Mouse (Mus musculus) WW6 (cell line): Measurements from ENCODE around the gene Stra6.

Experiments used
- DNase-seq: peaks from one replicate; pipeline ENCODE4 v3.0.0-alpha.2; 2013; ENCODE audit warnings: low read depth, low spot score

The Stra6 gene

DNA sequence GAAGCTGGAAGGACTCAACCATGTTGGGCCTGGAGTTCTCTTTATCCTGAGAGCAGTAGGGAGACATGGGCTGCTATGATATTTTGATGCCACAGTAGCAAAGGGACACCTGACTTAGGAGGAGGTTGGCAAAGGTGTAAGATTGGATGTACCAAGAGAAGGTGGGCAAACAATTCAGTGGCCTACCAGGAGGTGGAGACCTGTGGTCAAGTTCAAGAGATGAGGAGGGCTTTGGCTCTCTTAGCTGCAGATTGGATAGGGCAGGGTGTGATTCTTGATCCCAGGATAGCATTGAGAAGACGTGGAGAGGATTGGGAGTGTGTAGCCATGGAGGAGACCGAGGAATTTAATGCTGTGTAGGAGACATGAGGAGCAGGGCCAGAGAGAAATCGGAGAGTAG lies 30.2 kb downstream of the Stra6 start:
- no peak for DNase-seq

DNA sequence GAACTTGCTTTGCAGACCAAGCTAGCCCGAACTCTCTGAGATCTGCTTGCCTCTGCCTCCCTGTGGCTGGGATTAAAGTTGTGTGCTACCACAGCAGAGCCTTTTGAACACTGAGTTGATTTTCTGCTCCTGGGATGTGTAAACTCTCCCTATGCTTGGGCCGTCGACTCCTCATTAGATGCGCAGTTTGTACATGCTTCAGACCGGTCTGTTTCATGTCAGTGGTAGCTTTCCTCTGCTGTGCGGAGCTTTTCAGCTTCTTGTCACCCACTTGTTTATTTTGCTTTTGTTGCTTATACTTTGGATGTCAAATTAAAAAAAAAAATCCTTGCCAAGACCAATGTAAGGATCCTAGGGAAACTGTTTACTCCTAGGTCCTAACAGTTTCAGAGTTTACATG lies 32.4 kb downstream of the Stra6 start:
- DNase-seq: no peak

DNA sequence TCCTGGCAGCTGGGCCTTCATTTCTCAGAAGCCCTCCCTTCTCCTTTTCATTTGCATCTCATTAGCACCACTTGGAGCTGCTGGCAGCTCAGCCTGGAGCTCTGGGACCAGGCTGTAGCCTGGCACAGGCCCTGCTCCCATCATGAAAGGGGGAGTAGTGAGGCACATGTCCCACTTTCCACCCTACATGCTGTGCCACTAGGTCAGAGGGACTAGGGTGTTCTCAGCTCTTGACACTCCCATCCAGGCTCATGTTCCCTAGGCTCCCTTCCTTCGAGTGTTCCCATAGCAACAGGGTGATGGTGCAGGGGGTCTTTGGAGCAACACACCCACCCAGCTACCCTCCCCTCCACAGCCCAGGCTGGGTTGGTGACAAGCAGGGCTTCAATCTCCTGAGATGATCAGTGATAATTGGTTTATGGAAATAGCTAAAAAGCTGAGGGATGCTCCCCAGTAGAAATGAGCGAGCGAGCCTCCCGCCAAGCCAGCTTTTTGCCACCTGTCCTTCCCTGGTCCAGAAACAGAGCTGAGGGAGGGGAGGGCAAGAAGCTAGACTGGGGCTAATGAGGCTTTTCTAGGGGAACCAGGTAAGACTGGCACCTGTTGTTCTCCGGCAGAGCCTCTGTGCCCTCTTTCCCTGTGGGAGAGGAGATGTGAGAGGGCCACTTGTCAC lies 33.2 kb downstream of the Stra6 start:
- DNase-seq: no peak

DNA sequence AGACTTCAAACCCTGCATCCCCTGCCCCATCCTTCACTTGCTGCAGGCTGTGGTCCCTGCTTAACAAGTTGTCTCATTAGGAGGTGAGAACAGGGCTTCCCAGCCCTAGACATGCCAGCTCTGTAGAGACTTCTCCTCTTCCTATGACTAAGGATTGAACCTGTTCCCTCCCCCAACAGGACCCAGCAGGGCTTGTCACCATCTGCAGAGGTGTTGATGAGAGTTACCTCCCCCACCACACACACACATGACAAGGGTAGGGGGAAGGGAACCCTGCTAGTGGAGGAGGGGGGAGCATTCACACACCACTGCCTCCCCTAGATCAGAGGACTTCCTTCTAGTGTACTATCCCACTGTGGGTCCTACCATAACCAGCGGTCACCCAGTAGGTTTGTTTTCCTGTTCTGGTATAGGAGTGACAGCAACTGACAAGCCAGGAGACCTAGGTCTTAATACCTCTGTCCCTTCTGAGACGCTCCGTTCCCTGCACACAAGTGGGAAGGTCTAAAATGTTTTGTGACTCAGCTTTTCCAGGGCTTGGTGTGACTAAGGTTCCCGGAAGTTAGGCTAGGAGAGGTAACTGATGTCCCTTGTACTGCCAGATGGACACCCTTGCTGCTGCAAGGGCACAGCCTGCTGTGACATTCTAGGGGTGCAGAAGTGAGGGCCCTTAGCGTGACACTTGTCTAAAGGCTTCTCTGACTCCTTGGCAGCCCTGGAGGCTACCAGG lies 36.4 kb downstream of the Stra6 start:
- no peak for DNase-seq

DNA sequence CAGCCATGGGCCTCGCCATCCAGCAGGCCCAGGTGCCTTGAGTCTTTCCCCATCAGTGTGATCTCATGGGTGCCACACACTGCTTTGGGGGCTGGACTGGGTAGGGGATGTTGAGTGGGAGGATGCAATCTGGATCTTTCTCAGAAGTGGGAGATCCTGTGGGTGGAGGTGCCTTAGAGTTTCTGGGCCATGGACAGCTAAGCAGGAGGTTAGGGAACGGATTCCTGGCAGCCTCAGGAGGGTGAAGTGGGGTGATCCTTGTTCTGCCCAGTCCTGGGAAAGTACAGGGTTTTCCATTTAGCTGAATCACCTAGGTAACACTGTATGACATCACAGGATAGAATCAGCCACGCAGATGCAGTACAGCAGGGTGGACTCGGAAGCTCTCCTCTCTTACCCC lies 38.4 kb downstream of the Stra6 start:
- DNase-seq: no peak

DNA sequence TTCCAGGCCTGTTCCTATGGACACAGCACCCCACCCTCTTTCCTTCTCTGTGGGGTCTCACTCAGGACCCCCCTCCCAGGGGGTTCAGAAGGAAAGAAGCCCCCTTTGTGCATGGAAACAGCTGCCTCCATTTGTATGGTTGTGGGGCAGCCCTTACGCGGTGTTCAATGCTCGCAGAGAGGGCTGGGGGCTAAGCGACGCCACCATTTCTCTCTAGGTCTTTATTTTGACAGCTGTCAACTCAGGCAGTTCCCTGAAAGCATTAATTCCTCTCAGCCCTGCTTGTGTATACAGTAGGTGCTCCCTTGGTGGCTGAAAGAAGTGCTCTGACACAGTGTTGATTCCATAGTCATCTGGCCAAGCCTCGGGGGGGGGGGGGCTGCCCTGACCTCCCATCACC lies 40.1 kb downstream of the Stra6 start:
- DNase-seq: no peak

DNA sequence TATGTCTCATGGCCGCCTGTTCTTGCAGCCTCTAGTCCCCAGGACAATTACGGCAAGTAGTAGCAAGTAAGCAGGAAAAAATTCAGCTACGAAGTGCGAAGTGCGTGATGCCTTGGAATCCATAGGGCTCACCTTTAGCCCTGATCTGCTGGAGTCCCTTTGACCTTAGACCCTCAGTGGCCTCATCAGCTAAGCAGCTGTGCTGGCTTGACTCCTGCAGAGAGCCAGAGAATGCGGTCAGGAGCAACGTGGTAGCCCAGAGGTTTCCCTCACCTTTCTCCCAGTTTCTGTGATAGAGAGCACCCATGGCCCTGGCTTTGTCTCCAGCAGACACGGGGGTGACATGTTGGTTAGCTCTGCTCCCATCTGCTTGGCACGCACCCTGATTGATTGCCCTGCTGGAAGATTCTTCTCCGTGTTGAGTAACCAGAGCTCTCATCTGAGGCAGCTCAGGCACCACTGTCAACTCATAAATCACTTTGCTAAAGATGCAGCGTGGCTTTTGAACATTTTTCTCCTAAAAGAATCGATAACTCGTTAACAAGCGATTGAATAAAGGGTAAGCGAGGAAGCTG lies 42.1 kb downstream of the Stra6 start:
- no peak for DNase-seq

DNA sequence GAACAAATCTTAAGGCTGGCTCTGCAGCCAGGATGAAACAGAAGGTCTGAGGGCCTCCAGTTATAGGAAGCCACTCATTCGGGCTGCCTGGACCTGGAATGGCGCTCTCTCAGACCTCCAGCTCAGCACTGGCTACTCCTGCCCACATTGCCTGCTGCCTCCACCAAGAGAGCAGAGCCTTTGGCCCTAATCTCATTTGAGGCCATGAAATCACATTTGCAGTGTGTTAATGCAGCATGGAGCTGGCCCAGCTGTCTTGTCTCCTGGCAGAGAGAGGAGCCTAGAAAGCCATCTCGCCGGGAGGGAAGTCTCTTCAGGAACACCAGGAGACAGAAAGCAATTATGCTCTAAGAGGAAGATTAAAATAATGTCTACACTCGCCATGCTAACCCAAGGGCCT lies 43.9 kb downstream of the Stra6 start:
- no peak for DNase-seq

DNA sequence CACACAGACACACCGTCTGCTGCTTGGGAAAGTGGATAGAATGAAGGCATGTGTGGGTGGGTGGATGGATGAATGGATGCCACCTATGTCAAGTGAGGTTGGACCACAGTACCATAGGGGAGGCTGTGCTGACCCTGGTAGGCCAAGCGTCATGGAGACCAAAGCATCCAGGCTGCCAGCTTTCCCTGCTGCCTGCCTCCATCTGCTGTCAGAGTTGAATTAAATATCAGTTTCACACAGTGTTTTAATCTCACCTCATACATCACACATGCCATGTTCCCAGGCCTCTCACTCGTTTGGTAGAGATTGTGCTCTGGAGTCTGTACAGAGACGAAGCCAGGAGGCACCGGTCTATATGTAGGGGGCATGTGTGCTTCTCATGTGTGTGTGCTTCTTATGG lies 47.2 kb downstream of the Stra6 start:
- DNase-seq: no peak

DNA sequence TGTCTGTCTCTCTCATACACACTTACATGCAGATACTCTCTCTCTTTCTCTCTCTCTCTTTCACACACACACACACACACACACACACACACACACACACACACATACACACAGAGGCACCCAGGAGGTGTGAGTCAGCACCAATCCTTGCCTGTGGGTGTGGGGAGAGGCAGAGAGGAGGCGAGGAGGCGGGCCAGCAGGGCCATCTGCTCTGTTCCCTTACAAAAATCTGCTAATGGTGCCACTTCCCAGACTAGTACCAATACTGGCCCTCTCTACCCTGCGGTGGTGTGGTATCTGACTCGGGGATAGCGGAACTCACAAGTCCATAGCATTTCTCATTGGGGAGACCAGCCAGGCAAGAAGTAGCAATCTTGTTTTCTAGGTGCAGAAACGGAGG lies 47.8 kb downstream of the Stra6 start:
- DNase-seq: no peak

DNA sequence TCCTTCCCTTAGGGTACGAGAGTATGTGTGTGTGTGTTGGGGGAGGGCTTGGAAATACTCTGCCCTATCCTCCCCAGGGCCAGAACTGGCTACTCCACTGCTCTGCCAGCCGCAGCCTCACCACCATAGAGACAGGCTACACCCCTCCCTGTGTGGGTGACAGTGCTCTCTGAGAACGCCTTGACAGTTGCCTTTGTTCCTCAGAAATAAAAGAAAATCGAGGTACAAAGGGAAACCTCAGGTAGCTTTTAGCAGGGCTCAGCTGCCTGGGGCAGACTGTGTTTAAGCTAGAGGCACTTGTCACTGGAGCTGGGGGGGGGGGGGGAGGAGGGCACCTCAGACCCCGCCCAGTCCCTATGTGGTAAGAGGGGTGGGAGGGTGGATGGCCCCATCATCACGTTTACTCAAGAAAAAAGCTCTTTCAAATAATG lies 48.7 kb downstream of the Stra6 start:
- DNase-seq: no peak

DNA sequence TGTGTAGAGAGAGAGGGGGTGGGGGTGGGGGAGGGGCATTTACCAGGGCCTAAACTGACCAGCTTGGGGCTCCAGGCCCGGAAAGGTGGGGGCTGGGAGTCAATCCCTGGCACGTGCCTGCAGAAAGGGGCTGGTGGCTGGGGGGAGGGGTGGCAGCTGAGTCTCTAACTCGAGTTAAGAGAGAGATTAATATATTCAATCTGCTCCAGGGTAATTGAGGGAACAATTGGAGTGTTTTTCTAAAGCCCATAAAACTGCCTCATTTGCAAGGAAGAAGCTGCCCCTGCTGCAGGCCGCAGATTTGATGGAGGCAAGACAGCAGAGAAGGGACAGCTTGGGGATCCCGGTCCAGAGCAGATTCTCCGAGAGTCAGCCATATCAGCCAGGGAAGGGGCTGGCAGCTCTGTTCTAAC lies 49.3 kb downstream of the Stra6 start:
- no peak for DNase-seq

DNA sequence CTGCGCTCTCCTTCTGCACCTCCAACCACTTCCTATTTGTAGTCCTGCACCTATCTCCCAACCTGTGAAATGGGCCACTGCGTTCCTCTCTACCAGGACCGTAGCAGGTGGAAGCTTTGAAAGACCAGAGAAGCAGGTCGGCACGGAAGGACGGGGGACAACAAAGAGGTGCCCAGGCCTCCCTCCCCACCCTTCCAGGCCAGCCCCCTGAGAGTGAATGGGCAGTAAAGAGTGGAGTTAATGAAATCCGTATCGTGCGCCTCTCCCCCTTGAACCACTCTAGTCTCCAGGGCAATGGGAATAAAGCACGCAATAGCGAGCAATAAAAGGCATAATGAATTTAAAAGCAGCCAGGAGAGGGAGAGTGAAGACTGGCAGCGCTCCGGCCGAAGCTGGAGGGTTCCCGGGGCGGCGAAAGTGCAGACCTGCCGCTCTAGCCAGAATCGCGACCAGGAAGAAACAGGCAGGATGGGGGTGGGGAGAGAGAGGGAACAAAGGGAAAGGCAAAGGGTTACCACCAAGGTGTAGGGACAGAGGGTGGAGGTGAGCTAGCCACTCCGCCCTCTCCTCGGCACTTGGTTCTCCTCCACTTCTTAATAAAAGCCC lies 49.8 kb downstream of the Stra6 start:
- DNase-seq: no peak

DNA sequence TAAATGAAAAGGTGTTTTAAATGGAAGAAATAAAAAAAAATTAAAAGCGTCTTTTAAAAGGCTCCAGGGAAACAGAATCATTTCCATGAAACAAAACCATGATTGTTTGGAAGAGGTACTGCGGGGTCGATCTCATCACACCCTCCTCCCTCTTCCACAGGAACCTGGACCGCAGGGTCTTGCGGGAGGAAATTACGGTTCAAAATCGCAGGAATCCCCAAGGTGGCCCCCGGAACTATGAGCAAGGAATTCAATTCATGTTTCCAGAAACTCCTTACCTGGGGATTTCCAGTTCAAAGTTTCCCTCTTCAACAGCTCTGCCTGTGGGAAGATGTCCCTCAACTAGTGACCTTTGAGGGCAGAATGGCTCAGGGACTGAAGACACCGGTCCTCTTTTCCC lies 50.4 kb downstream of the Stra6 start:
- no peak for DNase-seq

DNA sequence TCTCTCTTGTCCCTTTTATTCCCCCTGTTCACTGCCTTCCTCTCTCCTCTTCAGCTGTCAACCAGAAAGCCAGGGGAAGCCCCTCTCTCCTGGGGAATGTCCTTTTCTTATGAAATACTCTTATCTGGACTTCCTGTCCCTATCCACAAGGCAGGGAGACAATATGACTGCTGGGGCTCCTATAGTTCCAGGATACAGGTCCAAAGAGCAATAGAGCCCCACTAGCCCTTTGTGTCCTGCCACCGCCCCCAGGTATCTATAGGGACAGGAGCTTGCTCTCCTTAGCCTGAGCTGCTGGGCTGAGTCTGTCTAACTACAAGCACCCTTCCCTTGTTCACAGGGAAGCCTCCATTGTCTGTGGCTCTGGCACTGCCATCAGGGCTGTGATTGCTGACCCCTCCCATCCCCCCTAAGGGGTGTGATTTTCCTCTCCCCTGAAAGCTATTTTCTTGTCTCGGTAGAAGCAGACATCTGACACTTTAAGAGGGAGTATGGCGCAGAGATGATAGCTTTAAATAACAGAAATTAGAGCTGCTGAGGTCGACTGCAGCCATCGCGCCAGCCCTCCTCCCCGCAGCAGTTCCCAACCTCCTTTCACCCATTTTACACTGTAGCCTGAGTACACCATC lies 51.8 kb downstream of the Stra6 start:
- no peak for DNase-seq

DNA sequence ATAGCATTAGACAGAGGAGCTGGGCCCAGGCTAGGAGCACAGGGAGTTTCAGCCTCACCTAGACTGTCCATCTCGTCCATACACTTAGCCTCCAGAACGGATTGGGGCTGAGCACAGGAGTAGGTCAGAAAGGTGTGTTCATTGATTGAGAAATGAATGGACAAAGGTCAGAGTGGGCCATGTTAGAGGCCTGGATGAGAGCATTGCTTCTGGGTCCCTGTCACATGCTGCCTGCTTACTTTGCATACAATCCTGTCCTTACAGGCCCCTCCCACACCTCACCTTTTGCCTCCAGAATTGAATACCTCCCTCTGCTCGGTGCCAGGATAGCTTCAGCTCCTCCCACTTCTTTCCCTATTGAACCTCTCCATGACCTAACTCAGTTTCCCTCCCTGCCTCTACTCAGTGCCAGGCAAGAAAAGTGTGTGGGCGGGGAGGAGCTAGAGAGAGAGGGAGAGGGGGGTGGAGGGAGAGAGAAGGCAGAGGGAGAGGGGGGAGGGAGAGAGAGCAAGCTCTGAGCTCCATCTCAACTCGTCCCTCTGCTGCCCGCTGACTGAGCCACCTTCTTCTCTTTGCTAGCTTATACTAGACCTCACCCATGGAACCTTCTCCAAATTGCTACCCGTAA lies 52.5 kb downstream of the Stra6 start:
- DNase-seq: no peak

DNA sequence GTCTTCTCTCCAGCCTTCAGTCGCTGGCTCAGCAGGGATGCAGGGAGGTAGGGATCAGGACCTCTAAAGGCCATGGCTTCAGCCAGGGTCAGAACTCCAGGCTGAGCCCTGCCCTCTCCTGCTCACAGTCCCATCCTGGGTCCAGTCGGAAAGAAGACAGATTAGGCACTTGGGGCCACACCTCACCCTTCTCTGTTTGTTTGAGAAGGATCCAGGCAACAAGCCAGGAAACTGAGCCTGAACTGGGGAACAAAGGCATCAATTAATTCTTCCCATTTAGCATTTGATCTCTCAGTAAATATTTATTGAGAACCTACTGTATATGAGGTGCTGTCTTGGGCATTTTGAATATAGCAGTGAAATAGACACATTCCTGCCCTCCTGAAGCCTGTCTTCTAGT lies 55.1 kb downstream of the Stra6 start, which contains the start of gene Ccdc33:
Ccdc33 (minus strand) TSS at position 153 of the 400 bp plus-strand sequence.
- DNase-seq: no peak

DNA sequence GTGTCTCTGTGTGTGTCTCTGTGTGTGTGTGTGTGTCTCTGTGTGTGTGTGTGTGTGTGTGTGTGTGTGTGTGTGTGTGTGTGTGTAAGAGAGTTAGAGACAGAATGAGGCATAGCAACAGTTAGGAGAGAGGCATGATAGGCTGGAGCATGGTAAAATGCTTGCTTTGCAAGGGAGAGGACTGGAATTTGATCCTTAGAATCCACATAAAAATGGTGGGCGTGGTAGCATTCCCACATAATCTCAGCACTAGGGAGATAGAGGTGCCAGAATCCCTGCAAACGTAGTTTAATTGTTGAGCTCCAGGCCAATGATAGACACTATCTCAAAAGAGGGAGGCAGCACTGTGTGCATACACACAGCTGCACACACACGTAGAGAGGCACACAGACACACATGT lies 61.5 kb downstream of the Stra6 start:
- DNase-seq: no peak

DNA sequence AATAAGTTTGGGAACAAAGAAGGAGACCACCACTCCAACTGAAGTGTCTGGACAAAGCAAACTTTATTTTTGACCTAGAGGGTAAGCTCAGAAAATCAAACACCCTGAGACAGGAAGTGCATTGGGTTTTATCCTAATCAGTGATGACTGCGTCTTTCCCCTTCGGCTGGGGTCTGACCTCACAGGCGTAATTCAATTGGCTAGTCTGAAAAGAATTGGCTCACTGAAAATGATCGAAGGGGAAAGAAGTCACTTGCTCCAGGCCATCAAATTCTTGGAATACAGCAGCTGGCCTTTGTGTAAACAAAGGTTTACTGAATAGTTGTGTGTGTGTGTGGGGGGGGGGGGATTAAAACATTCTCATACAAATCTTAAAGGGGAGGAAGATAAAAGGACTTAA lies 62.2 kb downstream of the Stra6 start:
- no peak for DNase-seq

DNA sequence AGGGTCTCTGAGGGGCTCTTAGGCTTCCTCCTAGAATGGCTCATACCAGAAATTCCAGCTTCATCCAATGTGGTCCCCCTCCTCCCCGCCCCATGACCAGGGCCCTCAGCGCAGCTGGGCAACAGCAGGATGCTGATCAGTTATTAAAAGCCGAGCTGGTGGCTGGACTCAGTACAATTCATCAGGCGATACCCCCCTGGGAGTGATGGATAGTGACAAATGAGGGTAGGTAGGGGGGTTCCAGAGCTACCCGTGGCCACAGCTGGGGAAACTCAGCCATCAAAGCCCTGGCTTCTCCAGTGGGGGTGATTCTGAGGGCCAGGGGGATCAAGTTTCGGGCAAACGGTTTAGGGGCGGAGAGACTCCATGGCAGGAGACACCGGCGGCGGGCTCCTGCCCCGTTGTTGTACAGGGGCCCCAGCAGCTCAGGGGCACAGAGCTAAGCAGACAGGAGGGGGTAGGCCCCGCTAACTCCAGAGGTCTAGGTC lies 65.4 kb downstream of the Stra6 start:
- no peak for DNase-seq

DNA sequence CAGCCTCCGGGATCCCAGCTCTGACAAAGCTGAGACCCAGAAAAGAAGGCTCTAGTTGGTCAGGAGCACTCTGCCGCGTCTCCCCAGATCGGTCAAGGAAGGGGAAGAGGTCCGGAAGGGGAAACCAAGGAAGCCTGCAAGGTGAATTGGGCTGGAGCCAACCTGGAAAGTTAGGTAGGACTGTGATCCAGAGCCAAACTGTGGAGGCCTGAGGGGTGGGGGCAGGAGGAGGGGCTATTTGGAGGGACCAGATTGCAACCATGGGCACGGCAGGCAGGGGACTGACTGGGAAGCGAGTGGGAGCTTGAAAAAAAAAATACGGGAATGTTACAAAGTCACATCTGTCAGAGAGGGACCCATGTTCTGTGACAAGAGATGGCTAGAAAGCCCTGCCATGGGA lies 65.9 kb downstream of the Stra6 start:
- no peak for DNase-seq

DNA sequence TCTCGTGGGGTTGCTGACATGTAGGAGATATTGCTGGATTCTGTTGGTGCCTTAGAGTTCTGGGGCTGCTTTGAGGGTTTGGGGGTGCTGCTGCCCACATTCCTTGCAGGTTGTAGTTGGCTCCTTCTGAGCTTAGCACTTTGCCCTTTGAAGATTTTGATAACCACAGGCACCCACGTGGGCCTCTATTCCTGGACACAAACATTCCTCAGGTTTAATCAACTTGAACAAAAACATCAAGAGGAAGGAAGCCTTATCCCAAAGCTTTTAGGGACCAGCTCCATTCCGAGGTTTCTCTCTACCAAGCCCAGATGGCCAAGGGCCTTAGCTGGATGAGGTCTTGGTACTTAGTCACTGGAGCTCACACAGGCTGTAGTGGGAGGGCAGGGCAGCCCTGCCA lies 67.3 kb downstream of the Stra6 start:
- DNase-seq: no peak
